Mouse (Mus musculus): ENCODE data around the gene Lat.

Gene Lat

DNA sequence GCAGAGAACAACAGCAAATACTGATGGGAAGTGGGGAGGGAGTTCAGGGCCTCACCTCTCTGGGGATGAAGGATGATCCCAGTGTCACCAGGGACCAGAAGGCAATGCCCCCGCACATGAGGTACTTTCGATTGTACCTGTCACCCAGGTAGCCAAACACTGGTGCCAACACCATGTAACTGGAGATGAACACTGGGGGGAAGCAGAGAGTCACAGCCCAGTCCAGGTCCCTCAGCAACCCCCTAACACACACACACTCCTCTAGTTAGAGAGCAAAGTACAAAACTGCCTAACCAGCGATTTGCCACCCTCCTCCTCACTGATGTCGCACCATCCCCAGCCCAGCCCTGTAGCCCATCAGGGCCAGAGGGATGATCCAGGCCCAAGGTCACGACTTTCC is 5.6 kb upstream of the Lat start:
- in situ Hi-C loops (cut with MboI; ENCODE audit: low pct_unique_long_range_greater_than_20kb in 1 of 2, low sequenced_read_pairs in 2 of 2, unreplicated experiment in 1 of 2): loop anchor here in 1 of 2 experiments (5.0 kb wide), 1 partner anchor 38 kb away; no protein-coding TSS in a partner anchor

- in situ Hi-C loops (cut with MboI; ENCODE audit: low pct_unique_long_range_greater_than_20kb in 1 of 2, low sequenced_read_pairs in 2 of 2, unreplicated experiment in 1 of 2): loop anchor here in 1 of 2 experiments (5.0 kb wide), 1 partner anchor 107 kb away; no protein-coding TSS in a partner anchor
These were observed 5.2 kb upstream of the Lat start for GRCm38 (mm10) chr7:126374526-126374925.

GRCm38 (mm10) chr7:126373007-126373406 is 3.6 kb upstream of the Lat start:
- in situ Hi-C loops (cut with MboI; ENCODE audit: low pct_unique_long_range_greater_than_20kb in 1 of 2, low sequenced_read_pairs in 2 of 2, unreplicated experiment in 1 of 2): loop anchor here in 1 of 2 experiments (5.0 kb wide), 1 partner anchor 106 kb away; no protein-coding TSS in a partner anchor

- in situ Hi-C loops (cut with MboI; ENCODE audit: low pct_unique_long_range_greater_than_20kb in 1 of 2, low sequenced_read_pairs in 2 of 2, unreplicated experiment in 1 of 2): no loop called here
These were observed 1.0 kb downstream of the Lat start for GRCm38 (mm10) chr7:126368367-126368766.

DNA sequence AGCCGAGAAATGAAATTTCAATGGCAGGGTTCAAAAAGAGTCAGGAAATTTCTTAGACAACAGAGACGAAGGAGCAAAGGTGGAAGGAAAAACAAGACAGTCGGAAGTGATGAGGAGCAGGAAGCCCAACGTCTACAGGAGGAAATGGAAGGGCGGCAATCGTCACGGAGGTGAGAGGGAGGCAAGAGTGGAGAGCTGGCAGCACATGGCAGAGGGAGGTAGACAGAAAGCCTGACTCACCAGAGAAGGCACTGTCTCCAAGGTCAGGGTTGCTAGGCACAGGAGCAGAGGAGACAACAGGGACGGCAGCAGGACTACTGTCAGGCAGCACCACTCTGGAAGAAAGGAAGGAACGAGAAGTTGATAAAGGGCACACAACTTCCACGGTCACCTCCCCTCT is 1.7 kb downstream of the Lat start:
- in situ Hi-C loops (cut with MboI; ENCODE audit: low pct_unique_long_range_greater_than_20kb in 1 of 2, low sequenced_read_pairs in 2 of 2, unreplicated experiment in 1 of 2): no loop called here

- in situ Hi-C loops (cut with MboI; ENCODE audit: low pct_unique_long_range_greater_than_20kb in 1 of 2, low sequenced_read_pairs in 2 of 2, unreplicated experiment in 1 of 2): no loop called here
These were observed 6.3 kb downstream of the Lat start for GRCm38 (mm10) chr7:126363038-126363437.

- in situ Hi-C loops (cut with MboI; ENCODE audit: low pct_unique_long_range_greater_than_20kb in 1 of 2, low sequenced_read_pairs in 2 of 2, unreplicated experiment in 1 of 2): no loop called here
These were observed 10.3 kb downstream of the Lat start for GRCm38 (mm10) chr7:126359049-126359448.

GRCm38 (mm10) chr7:126358413-126358812 is 11.0 kb downstream of the Lat start:
- in situ Hi-C loops (cut with MboI; ENCODE audit: low pct_unique_long_range_greater_than_20kb in 1 of 2, low sequenced_read_pairs in 2 of 2, unreplicated experiment in 1 of 2): no loop called here

GRCm38 (mm10) chr7:126357838-126358237 is 11.5 kb downstream of the Lat start:
- in situ Hi-C loops (cut with MboI; ENCODE audit: low pct_unique_long_range_greater_than_20kb in 1 of 2, low sequenced_read_pairs in 2 of 2, unreplicated experiment in 1 of 2): no loop called here

GRCm38 (mm10) chr7:126356793-126357591 is 12.4 kb downstream of the Lat start:
- in situ Hi-C loops (cut with MboI; ENCODE audit: low pct_unique_long_range_greater_than_20kb in 1 of 2, low sequenced_read_pairs in 2 of 2, unreplicated experiment in 1 of 2): no loop called here

GRCm38 (mm10) chr7:126355847-126356597 is 13.3 kb downstream of the Lat start:
- in situ Hi-C loops (cut with MboI; ENCODE audit: low pct_unique_long_range_greater_than_20kb in 1 of 2, low sequenced_read_pairs in 2 of 2, unreplicated experiment in 1 of 2): no loop called here

DNA sequence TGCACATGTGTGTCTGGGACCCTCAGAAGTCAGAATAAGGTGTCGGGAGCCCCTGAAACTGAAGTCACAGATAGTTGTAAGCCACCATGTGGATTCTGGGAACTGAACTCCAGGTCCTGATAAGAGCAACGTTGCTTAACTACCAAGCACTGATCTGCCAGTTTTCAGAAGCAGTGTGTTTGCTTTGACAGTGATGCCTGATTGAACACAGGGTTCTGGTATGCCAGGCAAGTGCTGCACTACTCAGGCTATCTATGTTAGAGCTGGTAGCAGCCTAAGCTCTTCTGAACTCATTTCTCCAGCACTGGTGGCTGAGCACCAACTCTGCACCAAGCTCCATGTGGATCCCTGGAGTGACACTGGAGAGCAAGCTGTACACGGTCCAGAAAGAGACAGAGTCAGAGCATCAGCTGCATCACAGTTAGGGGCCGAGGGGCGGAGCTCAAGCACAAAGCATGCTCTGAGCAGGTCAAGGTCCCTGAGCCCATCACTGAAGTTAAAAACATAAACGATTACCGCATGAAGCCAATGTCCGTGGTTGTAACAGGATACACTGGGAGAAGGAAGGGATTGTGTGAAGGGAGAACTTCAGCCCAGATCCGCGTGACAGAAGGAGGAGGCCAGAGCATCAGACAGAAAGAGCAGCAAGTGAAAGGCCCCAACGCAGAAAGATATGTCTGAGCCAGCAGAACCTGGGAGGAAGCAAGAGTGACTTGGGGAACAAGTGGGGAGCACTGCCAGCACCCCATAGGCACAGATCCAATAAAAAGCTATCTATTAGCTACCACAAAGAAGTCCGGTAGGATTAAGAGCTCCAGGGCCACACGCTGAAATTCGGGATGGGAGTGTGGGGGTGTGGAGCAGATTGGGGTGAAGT is 14.4 kb downstream of the Lat start:
- in situ Hi-C loops (cut with MboI; ENCODE audit: low pct_unique_long_range_greater_than_20kb in 1 of 2, low sequenced_read_pairs in 2 of 2, unreplicated experiment in 1 of 2): no loop called here

- in situ Hi-C loops (cut with MboI; ENCODE audit: low pct_unique_long_range_greater_than_20kb in 1 of 2, low sequenced_read_pairs in 2 of 2, unreplicated experiment in 1 of 2): no loop called here
These were observed 15.4 kb downstream of the Lat start for GRCm38 (mm10) chr7:126353994-126354365.

- in situ Hi-C loops (cut with MboI; ENCODE audit: low pct_unique_long_range_greater_than_20kb in 1 of 2, low sequenced_read_pairs in 2 of 2, unreplicated experiment in 1 of 2): no loop called here
These were observed 15.9 kb downstream of the Lat start for GRCm38 (mm10) chr7:126353251-126353993.

- in situ Hi-C loops (cut with MboI; ENCODE audit: low pct_unique_long_range_greater_than_20kb in 1 of 2, low sequenced_read_pairs in 2 of 2, unreplicated experiment in 1 of 2): no loop called here
These were observed 17.9 kb downstream of the Lat start for GRCm38 (mm10) chr7:126351419-126351951.

DNA sequence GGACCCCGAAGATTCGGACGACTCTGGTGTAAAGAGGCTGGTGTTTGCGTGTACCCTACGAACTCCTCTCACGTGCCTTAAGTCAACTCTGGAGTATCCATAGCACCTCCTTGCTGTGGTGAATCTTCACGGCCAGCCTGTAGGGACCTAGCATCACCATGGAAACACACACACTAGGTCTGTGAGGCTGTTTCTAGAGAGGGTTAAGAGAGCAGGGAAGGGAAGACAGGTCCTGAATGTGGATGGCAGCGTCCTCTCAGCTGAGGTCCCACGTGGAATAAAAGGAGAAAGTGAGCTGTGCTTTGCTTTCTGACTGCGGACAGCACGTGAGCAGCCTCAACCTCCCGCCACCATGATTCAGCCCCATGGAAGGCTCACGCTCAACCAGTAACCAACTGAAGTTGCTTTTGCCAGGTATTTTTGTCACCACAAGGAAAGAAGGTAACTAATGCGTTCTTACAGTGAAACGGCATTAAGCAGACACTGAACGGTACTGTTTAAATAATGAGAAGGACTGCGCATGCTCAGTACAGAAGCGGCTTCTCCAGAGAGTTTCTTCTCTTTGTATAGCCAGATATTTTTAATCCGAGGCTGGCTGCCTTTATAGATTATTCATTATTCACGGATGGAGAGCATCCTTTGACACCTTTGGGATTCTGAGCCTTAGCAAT is 18.5 kb downstream of the Lat start:
- in situ Hi-C loops (cut with MboI; ENCODE audit: low pct_unique_long_range_greater_than_20kb in 1 of 2, low sequenced_read_pairs in 2 of 2, unreplicated experiment in 1 of 2): no loop called here

DNA sequence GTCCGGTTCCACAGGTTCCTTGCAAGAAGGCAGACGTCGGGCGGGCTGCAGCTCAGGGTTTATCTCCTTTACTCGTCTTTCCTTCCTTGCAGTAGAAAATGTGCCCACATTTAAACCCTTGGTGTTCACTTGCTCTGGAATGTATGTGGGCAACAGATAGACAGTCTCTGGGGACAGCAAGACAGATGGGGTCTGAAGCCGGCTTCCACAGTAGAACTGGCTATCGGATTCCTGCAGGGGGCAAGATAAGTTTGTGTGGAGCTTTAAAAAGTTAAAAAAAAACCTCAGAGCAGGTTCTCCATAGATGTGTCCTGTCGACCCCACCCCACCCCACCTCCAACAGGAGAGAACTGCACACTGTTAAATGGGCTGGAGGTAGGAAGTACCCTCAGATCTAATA is 21.1 kb downstream of the Lat start:
- in situ Hi-C loops (cut with MboI; ENCODE audit: low pct_unique_long_range_greater_than_20kb in 1 of 2, low sequenced_read_pairs in 2 of 2, unreplicated experiment in 1 of 2): no loop called here

All from mouse embryonic stem cell (cell line).